Mouse (Mus musculus) brown adipose tissue, adult 24 weeks (tissue): ENCODE data around the gene Fgf22. TPM values are rescaled to one million over a fixed set of nuclear protein-coding genes. Genes with fewer than 3 reads are reported as not detected.

Experiments used
- H3K27ac ChIP-seq: fragments of 200-500 bp; replicated peaks from 2 replicates; pipeline ENCODE4 v1.5.1; 2012; ENCODE audit warnings: low read depth, mild to moderate bottlenecking, low read length
- H3K4me1 ChIP-seq: fragments of 200-500 bp; 2 replicates; pipeline ENCODE4 v1.6.1; 2012; ENCODE audit warnings: low read length, mixed read lengths; ENCODE audit not compliant: control insufficient read depth, insufficient read depth, insufficient read length
- H3K4me3 ChIP-seq: fragments of 200-500 bp; 2 replicates; pipeline ENCODE4 v1.5.1; 2012; ENCODE audit warnings: low read depth, mild to moderate bottlenecking, low read length, moderate library complexity; ENCODE audit not compliant: insufficient read depth
- polyA plus RNA-seq: library from polyadenylated mRNA; stranded (reverse); fragments of >200 nt; gene quantifications from 2 replicates; pipeline ENCODE4 v1.2.4, GENCODE M21; 2012; ENCODE audit not compliant: missing spikeins, insufficient read depth, insufficient read length

Fgf22 gene
- polyA plus RNA-seq, 1 experiment, result not detected

DNA sequence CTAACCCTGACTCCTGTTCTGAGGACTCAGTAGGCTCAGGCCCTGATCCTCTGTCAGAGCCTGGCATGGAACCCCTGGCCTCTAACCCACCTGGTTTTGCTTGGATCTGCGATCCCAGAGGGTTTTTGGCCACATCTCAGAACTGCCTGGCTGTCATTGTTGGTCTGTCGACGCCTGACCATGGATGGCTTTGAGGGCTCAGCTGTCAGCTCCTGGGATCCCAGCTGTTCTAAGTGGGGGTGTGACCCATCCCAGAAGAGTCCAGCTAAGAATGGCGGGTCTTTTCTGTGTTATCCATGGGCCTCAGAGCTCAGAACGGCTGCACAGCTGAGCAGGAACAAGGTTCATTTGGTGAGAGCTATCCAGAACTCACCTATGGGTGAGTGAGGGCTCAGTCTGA lies 33.8 kb upstream of the Fgf22 start:
- no peak overlapping the region for H3K27ac ChIP-seq
- no peak overlapping the region for H3K4me3 ChIP-seq
- peaks cover 3% of the 10 kb centered on the region; the same call in 1 of the 2 replicates for H3K4me1 ChIP-seq

DNA sequence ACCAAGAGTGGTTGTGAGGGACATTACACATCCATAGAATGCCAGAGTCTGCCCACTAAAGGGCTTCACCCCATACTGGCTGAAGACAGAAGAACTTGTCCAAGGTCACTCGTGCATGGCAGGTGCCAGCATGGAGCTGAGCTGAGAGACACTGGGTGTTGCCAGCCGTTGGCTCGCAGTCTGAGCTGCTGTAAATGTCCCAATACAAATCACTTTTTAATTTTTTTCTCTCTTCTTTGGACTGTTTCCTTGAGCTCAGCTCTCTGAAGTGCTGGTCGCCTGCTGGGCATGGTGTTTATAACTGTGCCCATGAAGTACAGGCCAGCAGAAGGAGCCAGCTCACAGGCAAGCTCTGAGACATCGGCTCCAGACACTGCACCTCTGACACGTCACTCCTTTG lies 31.8 kb upstream of the Fgf22 start:
- Histone ChIP-seq H3K4me3 (no peak overlapping the region), H3K4me1 (no peaks in the 10 kb centered on the region), H3K27ac (no peak overlapping the region)

DNA sequence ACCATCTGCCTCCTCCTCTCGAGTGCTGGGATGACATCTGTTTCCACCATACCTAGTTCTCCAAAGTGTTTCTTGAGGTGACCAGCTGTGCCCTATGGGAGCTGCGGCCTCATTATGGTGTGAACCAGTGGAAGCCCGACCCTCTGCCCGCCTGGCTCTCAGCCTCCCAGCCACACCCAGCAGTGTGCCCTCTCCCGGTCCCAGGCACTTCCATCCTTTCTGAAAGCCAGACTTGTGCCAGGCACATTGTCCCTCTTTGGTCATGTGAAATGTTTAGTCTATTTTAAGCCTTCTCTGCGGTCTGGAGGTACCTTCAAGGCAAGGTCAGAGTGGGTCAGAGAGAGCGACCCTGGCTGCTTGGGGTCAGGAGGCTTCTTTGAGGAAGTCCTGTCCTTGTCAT lies 31.2 kb upstream of the Fgf22 start:
- Histone ChIP-seq H3K27ac (no peak overlapping the region), H3K4me3 (no peak overlapping the region), H3K4me1 (no peaks in the 10 kb centered on the region)

DNA sequence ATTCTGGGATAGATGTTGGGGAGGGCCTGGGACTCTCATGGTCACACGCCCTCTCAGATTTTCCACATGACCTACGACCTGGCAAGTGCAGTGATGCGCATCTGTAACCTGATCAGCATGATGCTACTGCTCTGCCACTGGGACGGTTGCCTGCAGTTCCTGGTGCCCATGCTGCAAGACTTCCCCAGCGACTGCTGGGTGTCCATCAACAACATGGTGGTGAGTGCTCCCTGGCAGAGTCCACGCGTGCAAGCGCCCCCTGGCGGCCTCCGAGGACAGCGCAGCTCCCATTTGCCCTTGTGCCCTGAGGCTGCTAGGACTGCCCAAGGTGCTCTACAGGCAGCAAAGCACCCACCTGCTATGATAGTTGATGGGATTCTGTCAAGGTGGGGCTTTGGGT lies 28.8 kb upstream of the Fgf22 start:
- Histone ChIP-seq H3K4me3 (no peak overlapping the region), H3K4me1 (no peaks in the 10 kb centered on the region), H3K27ac (no peak overlapping the region)

DNA sequence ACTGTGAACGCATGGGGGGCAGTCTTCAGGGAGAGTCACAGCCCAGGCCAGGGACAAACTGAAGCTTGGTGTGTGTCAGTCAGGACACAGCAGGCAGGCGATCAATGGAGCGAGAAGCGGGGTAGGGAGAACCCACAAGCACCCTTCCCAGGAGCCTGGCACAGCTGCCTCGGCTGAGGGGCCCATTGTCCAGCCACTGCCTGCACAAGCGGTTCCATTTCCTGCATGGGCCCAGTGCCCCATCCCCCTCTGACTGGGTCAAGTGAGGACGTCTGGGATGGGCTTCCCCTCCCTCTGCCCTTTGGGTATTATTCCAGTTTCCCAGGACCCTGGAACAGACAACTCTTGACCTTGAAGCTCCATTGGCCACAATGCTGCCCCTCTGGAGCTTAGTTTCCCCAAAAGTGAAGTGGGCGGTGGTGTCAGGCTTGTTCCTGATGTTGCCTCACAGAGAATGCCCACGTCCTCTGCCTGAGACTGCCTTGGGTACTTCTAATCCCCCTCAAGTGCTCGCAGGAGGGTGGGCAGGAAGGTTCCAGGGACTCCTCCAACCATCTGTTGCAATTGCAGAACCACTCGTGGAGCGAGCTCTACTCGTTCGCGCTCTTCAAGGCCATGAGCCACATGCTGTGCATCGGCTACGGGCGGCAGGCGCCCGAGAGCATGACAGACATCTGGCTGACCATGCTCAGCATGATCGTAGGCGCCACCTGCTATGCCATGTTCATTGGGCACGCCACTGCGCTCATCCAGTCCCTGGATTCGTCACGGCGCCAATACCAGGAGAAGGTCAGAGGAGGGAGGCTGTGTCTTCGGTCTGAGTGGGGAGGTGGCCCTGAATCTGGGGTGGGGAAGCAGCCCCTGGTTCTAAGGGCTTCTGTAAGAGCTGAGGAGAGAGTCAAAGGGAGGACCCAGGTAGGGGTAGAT lies 26.3 kb upstream of the Fgf22 start:
- H3K4me3 ChIP-seq, result no peak overlapping the region
- no peak overlapping the region for H3K27ac ChIP-seq
- no peaks in the 10 kb centered on the region for H3K4me1 ChIP-seq

DNA sequence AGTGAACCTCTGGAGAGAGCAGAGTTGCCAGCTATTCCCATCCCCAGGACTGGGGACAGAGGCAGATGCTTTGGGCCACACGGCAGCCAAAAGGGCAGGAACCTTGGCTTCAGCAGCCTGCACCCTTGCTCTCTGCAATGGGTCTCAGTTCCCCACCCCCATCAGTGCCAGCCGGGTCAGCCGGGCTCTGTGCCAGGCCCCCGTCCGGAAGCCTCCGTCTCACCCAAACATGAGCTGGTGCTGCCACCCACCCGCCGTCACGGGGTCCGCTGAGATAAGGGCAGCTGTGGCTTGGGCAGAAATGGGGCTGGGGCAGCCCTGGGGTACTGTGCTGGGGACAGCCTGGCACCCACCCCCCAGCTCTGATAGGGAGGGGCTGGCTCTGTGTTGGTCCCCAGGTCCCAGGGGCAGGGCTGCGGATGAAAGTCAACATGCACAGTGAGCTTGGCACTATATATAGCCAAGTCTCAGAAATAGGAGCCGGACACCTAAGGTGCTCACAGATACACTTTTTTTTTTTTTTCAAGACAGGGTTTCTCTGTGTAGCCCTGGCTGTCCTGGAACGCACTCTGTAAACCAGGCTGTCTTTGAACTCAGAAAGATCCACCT lies 25.4 kb upstream of the Fgf22 start:
- no peak overlapping the region for H3K27ac ChIP-seq
- H3K4me3 ChIP-seq, result no peak overlapping the region
- no peaks in the 10 kb centered on the region for H3K4me1 ChIP-seq

DNA sequence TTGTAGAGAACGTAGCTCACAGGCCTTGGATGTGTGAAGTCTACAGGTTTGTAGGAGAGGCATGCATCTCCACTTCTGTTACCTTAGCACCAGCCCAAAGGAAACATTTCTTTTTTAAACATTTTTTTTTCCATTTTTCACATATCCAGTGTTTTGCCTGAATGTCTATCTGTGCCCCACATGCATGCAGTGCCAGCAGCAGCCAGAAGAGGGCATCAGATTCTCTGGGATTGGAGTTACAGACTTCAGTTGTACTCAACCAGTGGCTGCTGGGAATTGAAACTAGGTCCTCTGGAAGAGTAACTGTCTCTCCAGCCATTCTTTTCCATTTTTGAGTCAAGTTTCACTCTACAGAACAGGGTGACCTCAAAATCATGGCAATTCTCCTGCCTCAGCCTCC lies 22.4 kb upstream of the Fgf22 start:
- Histone ChIP-seq H3K27ac (no peak overlapping the region), H3K4me3 (no peak overlapping the region)

DNA sequence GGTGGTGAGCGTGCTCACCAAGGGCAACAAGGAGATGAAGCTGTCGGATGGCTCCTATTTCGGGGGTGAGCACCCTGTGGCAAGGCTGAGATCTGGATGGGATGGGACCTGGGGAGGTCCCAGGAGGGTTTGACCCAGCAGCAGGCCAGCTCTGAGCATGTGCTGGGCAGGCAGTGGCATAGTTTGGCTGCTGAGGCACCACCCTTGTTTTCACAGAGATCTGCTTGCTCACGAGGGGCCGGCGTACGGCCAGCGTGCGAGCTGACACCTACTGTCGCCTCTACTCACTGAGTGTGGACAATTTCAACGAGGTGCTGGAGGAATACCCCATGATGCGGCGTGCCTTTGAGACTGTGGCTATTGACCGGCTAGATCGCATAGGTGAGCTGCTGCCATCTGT lies 21.0 kb upstream of the Fgf22 start:
- H3K4me1 ChIP-seq, result no peaks in the 10 kb centered on the region
- H3K4me3 ChIP-seq, result no peak overlapping the region
- H3K27ac ChIP-seq, result no peak overlapping the region

More for the DNA sequence above, 22.4 kb upstream of the Fgf22 start:
- H3K4me1 ChIP-seq, result no peaks in the 10 kb centered on the region

DNA sequence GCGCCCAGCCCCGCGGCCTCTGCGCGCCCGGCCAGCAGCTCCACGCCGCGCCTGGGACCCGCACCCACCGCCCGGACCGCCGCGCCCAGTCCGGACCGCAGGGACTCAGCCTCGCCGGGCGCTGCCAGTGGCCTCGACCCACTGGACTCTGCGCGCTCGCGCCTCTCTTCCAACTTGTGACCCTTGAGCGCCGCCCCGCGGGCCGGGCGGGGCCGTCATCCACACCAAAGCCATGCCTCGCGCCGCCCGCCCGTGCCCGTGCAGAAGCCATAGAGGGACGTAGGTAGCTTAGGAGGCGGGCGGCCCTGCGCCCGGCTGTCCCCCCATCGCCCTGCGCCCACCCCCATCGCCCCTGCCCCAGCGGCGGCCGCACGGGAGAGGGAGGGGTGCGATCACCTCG lies 19.5 kb upstream of the Fgf22 start:
- H3K4me3 ChIP-seq, result no peak overlapping the region
- H3K4me1 ChIP-seq, result no peaks in the 10 kb centered on the region
- H3K27ac ChIP-seq, result no peak overlapping the region

DNA sequence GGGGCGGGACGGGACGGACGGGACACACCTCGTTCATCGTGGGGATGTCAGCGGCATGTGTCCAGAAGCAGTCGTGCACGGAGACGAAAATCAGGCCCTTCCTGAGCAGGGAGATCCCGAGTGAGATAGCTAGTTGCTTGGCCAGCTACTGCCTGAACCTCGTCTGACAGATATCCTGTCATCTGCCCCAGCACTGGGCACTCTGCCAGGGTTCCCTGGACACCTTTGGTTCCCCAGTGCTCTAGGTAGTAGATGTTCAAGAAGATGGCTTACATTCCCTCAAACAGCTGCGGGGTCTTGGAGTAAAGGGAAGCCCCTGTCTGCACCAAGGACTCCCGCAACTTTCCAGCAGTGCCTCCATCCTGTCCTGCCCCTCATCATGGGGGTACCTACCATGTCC lies 18.2 kb upstream of the Fgf22 start:
- no peak overlapping the region for H3K27ac ChIP-seq
- H3K4me1 ChIP-seq, result no peaks in the 10 kb centered on the region
- no peak overlapping the region for H3K4me3 ChIP-seq

DNA sequence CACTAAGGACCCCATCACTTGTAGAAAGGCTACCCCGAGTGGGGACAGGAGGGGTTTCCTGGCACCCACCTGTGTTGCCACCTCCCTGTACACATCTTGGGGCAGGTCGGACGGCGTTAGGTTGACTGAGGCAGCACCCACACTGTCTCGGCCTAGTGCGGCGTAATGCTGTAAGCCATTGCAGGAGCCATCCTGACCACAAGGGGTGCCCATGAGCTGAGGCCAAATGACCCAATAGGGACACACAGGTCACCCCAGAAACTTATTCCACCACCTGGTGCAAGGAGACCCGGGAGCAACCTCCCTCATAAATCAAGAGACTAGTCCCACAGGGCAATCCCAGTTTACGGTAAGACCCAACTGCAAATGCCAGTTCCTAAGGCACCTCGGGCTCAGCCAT lies 16.6 kb upstream of the Fgf22 start:
- H3K27ac ChIP-seq, result no peak overlapping the region
- no peaks in the 10 kb centered on the region for H3K4me1 ChIP-seq
- no peak overlapping the region for H3K4me3 ChIP-seq

DNA sequence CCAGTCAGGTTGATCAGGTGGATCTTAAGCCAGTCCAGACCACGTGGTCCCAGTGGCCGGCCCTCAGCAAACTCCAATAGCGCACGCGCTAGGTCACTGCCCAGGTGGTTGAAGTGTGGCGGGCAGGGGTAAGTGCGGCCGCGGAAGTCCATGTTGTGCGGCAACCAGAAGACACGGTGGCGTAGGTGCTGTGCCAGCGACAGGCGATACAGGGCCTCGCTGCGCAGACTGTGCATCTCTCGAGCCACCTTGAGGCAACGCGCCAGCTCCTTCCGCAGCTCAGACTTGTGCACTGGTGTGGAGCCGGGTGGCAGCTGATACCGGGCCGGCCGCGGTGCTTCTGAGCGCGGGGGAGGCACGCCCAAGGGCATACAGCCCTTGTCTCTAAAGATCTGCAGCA lies 15.6 kb upstream of the Fgf22 start:
- H3K27ac ChIP-seq, result no peak overlapping the region
- H3K4me3 ChIP-seq, result no peak overlapping the region
- H3K4me1 ChIP-seq, result no peaks in the 10 kb centered on the region

DNA sequence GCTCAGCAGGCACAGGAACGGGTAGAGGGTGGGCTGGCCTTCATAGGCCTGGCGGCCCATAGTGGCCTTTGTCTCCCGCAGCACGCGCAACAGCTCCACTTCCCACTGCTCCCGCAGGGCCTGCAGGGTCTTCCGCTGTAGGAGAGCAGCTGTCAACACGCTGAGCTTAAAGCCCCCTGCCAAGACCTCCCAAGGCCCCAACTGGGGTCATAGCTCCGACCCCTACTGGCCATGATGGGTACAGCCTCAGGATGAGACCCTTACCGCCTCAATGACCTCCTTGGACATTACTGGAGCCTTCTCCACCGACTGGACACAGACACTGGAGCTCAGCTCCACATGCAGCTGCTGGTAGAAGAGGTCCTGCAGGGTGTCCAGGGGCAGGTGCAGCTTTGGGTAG lies 14.0 kb upstream of the Fgf22 start:
- Histone ChIP-seq H3K4me3 (no peak overlapping the region), H3K4me1 (no peaks in the 10 kb centered on the region), H3K27ac (no peak overlapping the region)

DNA sequence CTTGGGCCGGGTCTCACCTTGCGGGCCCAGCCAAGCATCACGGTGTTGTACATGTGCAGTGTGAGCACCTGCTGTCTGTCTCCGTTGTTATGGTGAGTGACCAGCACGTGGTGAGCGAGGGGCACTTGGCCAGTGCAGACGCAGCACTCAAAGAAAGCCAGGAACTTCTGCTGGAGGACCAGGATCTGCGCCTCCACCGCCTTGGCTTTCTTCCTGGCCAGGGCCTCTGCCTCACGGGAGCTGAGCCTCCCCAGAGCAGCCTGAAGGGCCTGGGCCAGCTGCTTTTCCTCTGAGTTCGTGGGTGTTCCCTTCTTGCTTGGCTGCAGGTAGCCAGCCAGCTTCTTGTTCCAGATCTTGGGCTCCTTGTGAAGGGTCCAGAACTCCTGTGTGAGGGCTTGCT lies 11.7 kb upstream of the Fgf22 start:
- no peak overlapping the region for H3K4me3 ChIP-seq
- no peak overlapping the region for H3K27ac ChIP-seq
- H3K4me1 ChIP-seq, result no peaks in the 10 kb centered on the region

DNA sequence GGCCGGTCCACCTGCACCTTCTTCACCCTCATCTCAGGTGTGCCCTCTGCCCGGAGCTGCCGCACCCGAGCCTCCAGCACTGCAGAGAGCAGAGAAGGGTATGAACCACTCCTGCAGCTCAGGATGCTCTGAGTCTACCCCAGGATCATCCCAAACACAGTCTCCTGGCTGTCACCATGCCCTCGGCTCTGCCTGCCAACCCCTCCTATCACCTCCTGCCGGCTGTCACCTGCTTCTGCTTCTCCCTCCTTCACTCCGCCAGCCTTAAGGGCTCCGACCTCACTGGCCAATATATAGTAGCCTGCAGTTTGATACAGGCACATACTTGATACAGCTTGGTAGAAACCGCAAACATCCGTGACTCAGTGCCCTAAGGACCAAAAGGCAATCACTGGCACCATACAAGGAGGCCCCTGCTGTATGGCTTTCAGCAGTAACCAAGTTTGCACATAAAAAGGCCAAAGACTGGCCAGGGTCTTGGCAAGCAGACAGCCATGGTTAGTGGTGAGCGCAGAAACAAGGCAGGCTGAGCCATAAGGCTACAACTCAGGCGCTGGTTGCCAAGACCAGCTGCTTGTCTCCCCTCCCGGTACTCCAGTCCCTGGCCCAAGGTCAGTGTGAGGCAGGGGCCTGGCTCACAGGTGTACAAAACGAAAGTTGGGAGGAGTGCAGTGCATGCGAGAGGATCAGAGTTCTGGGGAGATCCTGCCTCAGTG lies 11.1 kb upstream of the Fgf22 start:
- Histone ChIP-seq H3K27ac (no peak overlapping the region), H3K4me1 (no peaks in the 10 kb centered on the region), H3K4me3 (no peak overlapping the region)
